Mouse (Mus musculus) liver, embryonic 18 days (tissue): ENCODE data around the gene Fcho1. TPM values are rescaled to one million over a fixed set of nuclear protein-coding genes. Genes with fewer than 3 reads are reported as not detected.

Experiments
- polyA plus RNA-seq: library from polyadenylated mRNA; depleted of rRNA; stranded (reverse); fragments of >200 nt; gene quantifications from 2 replicates; pipeline ENCODE4 v1.2.3, GENCODE M21; 2012; rRNA removed

The Fcho1 gene
- 22.6 and 26.5 TPM in 2 replicates for polyA plus RNA-seq

GRCm38 (mm10) chr8:71725122-71725924 lies at the start of gene Fcho1:
Gene Fcho1 (minus strand): TSS chr8:71725716.

GRCm38 (mm10) chr8:71701414-71702086 lies 24.0 kb downstream of the Fcho1 start, which contains the start of gene B3gnt3:
Gene B3gnt3 (minus strand): TSS chr8:71701789.

GRCm38 (mm10) chr8:71689028-71689427 lies 36.5 kb downstream of the Fcho1 start, which contains the start of gene Insl3:
Gene Insl3 (plus strand): TSS chr8:71689214.

GRCm38 (mm10) chr8:71676020-71676741 lies 49.3 kb downstream of the Fcho1 start, which contains the start of gene Jak3:
Gene Jak3 (plus strand): TSS chr8:71676296.

GRCm38 (mm10) chr8:71671549-71671965 lies 54.0 kb downstream of the Fcho1 start, which contains the start of gene Unc13a:
Gene Unc13a (minus strand): TSS chr8:71671757.

Other genes starting within 250 kb of the Fcho1 start
- 1.9 and 2.2 TPM in 2 replicates for gene Ano8, start 239.8 kb downstream of the Fcho1 start, polyA plus RNA-seq
- 7.7 and 9.4 TPM in 2 replicates for gene Gtpbp3, start 237.6 kb downstream of the Fcho1 start, polyA plus RNA-seq
- gene Plvap, start 214.0 kb downstream of the Fcho1 start, polyA plus RNA-seq = 22.0 and 24.1 TPM in 2 replicates
- gene Ccdc194, start 200.0 kb downstream of the Fcho1 start, polyA plus RNA-seq = 0.16 and 0.24 TPM in 2 replicates
- 137 and 184 TPM in 2 replicates for gene Bst2, start 188.3 kb downstream of the Fcho1 start, polyA plus RNA-seq
- gene Mvb12a, start 182.8 kb downstream of the Fcho1 start, polyA plus RNA-seq = 46.5 and 48.2 TPM in 2 replicates
- gene Tmem221, start 166.8 kb downstream of the Fcho1 start, polyA plus RNA-seq = 0.49 and 0.64 TPM in 2 replicates
- gene Nxnl1, start 159.1 kb downstream of the Fcho1 start, polyA plus RNA-seq = not detected in 2 replicates
- 6.8 and 7.5 TPM in 2 replicates for gene Slc27a1, start 156.8 kb downstream of the Fcho1 start, polyA plus RNA-seq
- 63.9 and 74.3 TPM in 2 replicates for gene Pgls, start 133.5 kb downstream of the Fcho1 start, polyA plus RNA-seq
- gene Fam129c, start 128.1 kb downstream of the Fcho1 start, polyA plus RNA-seq = 5.4 and 6.2 TPM in 2 replicates
- gene Colgalt1, start 114.7 kb downstream of the Fcho1 start, polyA plus RNA-seq = 49.9 and 57.5 TPM in 2 replicates
- 0.29 and 0.43 TPM in 2 replicates for gene Unc13a, start 54.0 kb downstream of the Fcho1 start, polyA plus RNA-seq
- gene Jak3, start 49.4 kb downstream of the Fcho1 start, polyA plus RNA-seq = 5.2 and 6.9 TPM in 2 replicates
- gene Insl3, start 36.5 kb downstream of the Fcho1 start, polyA plus RNA-seq = 2.1 and 2.4 TPM in 2 replicates
- 2.1 and 2.2 TPM in 2 replicates for gene B3gnt3, start 23.9 kb downstream of the Fcho1 start, polyA plus RNA-seq
- 0.46 and 0.58 TPM in 2 replicates for gene Zfp709, start 156.3 kb upstream of the Fcho1 start, polyA plus RNA-seq
- gene Zfp882, start 182.9 kb upstream of the Fcho1 start, polyA plus RNA-seq = 0.52 and 0.56 TPM in 2 replicates
- 5.0 and 5.2 TPM in 2 replicates for gene Zfp617, start 182.9 kb upstream of the Fcho1 start, polyA plus RNA-seq
- 6.4 and 7.1 TPM in 2 replicates for gene Zfp961, start 225.3 kb upstream of the Fcho1 start, polyA plus RNA-seq